Mouse (Mus musculus) G1E (cell line): ENCODE results near the gene Slc44a3. TPM values are rescaled to one million over a fixed set of nuclear protein-coding genes. Genes with fewer than 3 reads are reported as not detected.

Experiments
- ATAC-seq: 2 replicates; pipeline ENCODE4 v1.8.0; 2016; ENCODE audit warnings: mild to moderate bottlenecking; ENCODE audit not compliant: insufficient number of reproducible peaks, poor library complexity, low FRiP score, severe bottlenecking; ENCODE audit errors: extremely low read depth
- DNase-seq: peaks from one replicate; pipeline ENCODE4 v3.0.0; 2012; ENCODE audit warnings: low spot score
- H3K27me3 ChIP-seq: 2 replicates; pipeline ENCODE4 v1.6.1; 2012; ENCODE audit warnings: mild to moderate bottlenecking, low read length, inconsistent platforms; ENCODE audit not compliant: insufficient read depth
- H3K36me3 ChIP-seq: replicated peaks from 2 replicates; pipeline ENCODE3; 2012; ENCODE audit warnings: mild to moderate bottlenecking, inconsistent platforms
- H3K4me1 ChIP-seq: 2 replicates; pipeline ENCODE4 v1.6.1; 2012; ENCODE audit warnings: low read depth, low read length, inconsistent platforms, mixed read lengths; ENCODE audit not compliant: insufficient read depth
- H3K4me3 ChIP-seq: 2 replicates; pipeline ENCODE4 v1.5.1; 2012; ENCODE audit warnings: low read depth, mild to moderate bottlenecking, inconsistent platforms, low read length, moderate library complexity, mixed read lengths
- H3K9me3 ChIP-seq: replicated peaks from 2 replicates; pipeline ENCODE4 v1.6.1; 2012; ENCODE audit warnings: inconsistent platforms
- CTCF ChIP-seq: IDR thresholded peaks from 2 replicates; pipeline ENCODE4 v1.5.1; 2012; ENCODE audit warnings: low read depth, low read length, inconsistent platforms, mixed read lengths
- GATA1 ChIP-seq: IDR thresholded peaks from 2 replicates; pipeline ENCODE4 v1.6.1; 2012; ENCODE audit warnings: borderline replicate concordance, low read length, inconsistent platforms, mixed read lengths
- GATA2 ChIP-seq: IDR thresholded peaks from 2 replicates; pipeline ENCODE4 v1.6.1; 2012; ENCODE audit warnings: low read depth, low read length, inconsistent platforms, borderline replicate concordance
- POLR2AphosphoS5 ChIP-seq: IDR thresholded peaks from 2 replicates; pipeline ENCODE4 v1.6.1; 2012; ENCODE audit warnings: low read depth, low read length, inconsistent platforms; ENCODE audit not compliant: insufficient replicate concordance
- TAL1 ChIP-seq: conservative IDR thresholded peaks from 2 replicates; pipeline ENCODE4 v1.6.1; 2012; ENCODE audit warnings: low read depth, low read length, inconsistent platforms, mixed read lengths
- polyA plus RNA-seq: library from polyadenylated mRNA; stranded (reverse); fragments of >175 nt; gene quantifications from 2 replicates; pipeline ENCODE4 v1.2.3, GENCODE M21; 2012
- total RNA-seq, 2 experiments: library from RNA; stranded (forward) in 1 of 2; stranded (reverse) in 1 of 2; fragments of 200-1000 nt in 1 of 2; fragments of >200 nt in 1 of 2; fragmentation: Nextera tagmentation in 1 of 2; gene quantifications; 2 replicates each; pipeline ENCODE4 v1.2.3; 2014 to 2017

Gene Slc44a3
- total and polyA plus RNA-seq, 3 experiments: 0.33 TPM; not detected in 2

- TF ChIP-seq GATA1: no peak
- TF ChIP-seq CTCF: no peak
- no peak for TF ChIP-seq TAL1
- TF ChIP-seq GATA2: no peak
- no peak for TF ChIP-seq POLR2AphosphoS5
- Histone ChIP-seq H3K4me3 (no peak overlapping the region), H3K9me3 (no peaks in the 10 kb centered on the region), H3K4me1 (no peaks in the 10 kb centered on the region), H3K27me3 (peaks cover 2% of the 10 kb centered on the region; the same call in 1 of the 2 replicates), H3K36me3 (no peaks in the 10 kb centered on the region)
- no peak for ATAC-seq
- DNase-seq: no peak
Observed at GRCm38 (mm10) chr3:121531370-121532148, 645 bp downstream of the Slc44a3 start.

GRCm38 (mm10) chr3:121530546-121531258 lies 1.5 kb downstream of the Slc44a3 start:
- no peaks in the 10 kb centered on the region for H3K36me3 ChIP-seq
- no peaks in the 10 kb centered on the region for H3K9me3 ChIP-seq
- no peak for ATAC-seq
- no peaks in the 10 kb centered on the region for H3K4me1 ChIP-seq
- DNase-seq: no peak
- no peak for TF ChIP-seq CTCF
- no peak for TF ChIP-seq GATA1
- no peak for TF ChIP-seq TAL1
- TF ChIP-seq POLR2AphosphoS5: no peak
- TF ChIP-seq GATA2: no peak
- no peak overlapping the region for H3K4me3 ChIP-seq
- H3K27me3 ChIP-seq: peaks cover 2% of the 10 kb centered on the region; the same call in 1 of the 2 replicates

DNA sequence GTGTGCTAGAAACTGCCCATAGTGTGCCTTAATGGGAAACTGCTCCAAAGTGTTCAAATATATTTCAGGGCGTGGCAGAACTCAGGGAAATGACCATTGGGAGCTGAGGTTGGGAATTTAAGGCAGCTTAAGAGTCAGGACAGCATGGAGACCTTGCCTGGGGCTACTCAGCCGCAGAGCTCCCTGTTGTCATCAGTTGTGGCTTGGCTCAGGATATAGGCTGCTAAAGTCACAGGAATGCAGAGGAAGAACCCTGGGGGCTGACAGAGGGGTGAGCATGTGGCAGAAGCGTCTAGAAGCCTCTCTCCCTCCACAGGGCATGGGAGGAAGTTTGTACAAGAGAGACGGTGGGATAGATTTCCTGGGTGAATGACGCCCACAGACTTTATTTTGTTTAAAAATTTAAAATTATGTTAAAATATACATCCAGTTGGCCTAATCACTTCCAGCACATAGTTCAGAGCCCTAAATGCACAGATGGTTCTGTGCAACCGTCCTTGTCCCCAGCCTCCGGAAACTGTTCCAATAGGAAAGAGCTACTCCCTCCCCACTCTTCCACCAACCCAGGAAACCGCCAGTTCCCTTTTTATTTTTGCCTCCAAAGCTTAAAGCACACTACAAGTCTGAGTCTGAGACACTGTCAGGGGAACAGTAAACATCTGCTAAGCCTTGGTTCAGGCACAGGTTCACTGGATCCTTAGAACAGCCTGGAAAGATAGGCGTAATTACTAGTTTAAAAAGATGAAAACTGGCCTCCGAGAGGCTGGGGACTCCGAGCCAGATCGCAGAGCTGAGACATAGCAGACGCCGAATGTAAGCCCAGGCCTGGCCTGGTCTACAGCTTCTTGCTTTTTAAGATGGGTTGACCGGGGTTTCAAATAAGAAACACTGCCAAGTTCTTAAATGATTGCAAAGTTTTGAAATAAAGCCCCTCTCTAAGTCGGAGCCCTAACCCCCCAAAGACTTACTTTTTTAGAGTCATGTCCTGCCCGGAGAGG lies 5.8 kb downstream of the Slc44a3 start:
- H3K4me3 ChIP-seq: no peak overlapping the region
- no peak for DNase-seq
- no peak for TF ChIP-seq CTCF
- no peak for TF ChIP-seq GATA1
- TF ChIP-seq GATA2: no peak
- TF ChIP-seq TAL1: no peak
- TF ChIP-seq POLR2AphosphoS5: no peak
- ATAC-seq: no peak
- peaks cover 2% of the 10 kb centered on the region; the same call in 1 of the 2 replicates for H3K4me1 ChIP-seq
- H3K9me3 ChIP-seq: no peaks in the 10 kb centered on the region
- no peaks in the 10 kb centered on the region for H3K36me3 ChIP-seq
- peaks cover 4% of the 10 kb centered on the region for H3K27me3 ChIP-seq

DNA sequence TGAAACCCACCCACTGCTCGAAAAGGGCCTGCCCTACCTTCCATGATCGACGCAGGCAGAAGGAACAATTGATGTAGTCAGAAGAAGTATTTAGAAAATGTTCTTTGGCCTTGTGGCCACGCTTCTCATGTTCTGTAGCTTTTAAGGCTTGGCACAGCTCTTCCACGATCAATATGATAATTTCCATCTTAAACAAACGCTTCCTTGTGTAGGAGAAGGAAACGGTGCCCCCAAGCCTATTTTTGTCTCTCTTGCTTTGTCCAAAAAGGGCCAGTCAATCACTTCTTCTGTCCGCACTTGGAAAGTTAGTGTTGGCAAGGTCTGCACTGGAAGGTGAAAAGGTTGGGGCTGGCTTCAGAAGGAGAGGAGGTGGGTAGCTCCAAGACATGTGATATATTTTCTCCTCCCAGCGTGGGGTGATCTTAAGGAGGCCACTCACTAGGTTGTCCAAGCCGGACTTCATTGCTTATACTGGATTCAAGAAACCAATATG lies 10.5 kb downstream of the Slc44a3 start:
- ATAC-seq: no peak
- TF ChIP-seq TAL1: no peak
- no peak for TF ChIP-seq GATA2
- TF ChIP-seq CTCF: no peak
- no peak for TF ChIP-seq POLR2AphosphoS5
- no peak for TF ChIP-seq GATA1
- H3K4me1 ChIP-seq: peaks cover 2% of the 10 kb centered on the region; the same call in 1 of the 2 replicates

DNA sequence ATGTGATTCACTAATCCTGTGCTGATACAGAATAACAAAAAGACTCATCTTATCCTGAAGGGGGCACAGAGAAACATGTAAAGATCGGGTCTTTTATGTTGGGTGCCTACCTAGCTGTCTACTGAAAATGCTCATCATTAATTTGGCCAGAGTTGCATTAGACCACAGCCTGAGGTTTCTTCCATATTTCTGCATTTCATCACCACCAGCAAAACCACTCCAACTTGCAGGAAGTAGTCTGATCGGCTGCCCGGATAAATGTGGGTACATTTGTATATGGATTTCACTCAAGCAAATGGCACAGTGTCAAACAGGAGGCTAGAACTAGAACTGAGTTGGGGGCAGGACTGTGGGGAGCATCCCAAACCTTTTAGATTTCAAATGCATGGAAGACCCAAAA lies 11.1 kb downstream of the Slc44a3 start:
- DNase-seq (no peak), ATAC-seq (no peak)
- peaks cover 2% of the 10 kb centered on the region; the same call in 1 of the 2 replicates for H3K4me1 ChIP-seq
- no peak for TF ChIP-seq POLR2AphosphoS5
- no peak for TF ChIP-seq GATA1
- TF ChIP-seq TAL1: no peak
- peaks cover 4% of the 10 kb centered on the region for H3K27me3 ChIP-seq
- H3K9me3 ChIP-seq: no peaks in the 10 kb centered on the region
- H3K4me3 ChIP-seq: no peak overlapping the region
- H3K36me3 ChIP-seq: no peaks in the 10 kb centered on the region

More for the DNA sequence above, 10.5 kb downstream of the Slc44a3 start:
- H3K27me3 ChIP-seq: peaks cover 4% of the 10 kb centered on the region
- H3K36me3 ChIP-seq: no peaks in the 10 kb centered on the region
- H3K4me3 ChIP-seq: no peak overlapping the region
- no peaks in the 10 kb centered on the region for H3K9me3 ChIP-seq
- DNase-seq: no peak
